ENCODE assay signal across 8 mouse cellular contexts in genomic region chr10:38908277-38908676, GRCm38 (mm10). TPM values are rescaled to one million over a fixed set of nuclear protein-coding genes. Genes with fewer than 3 reads are reported as not detected.
DNase-seq lines count a peak whose midpoint lies in the region; ATAC-seq and TF ChIP-seq lines count a peak whose summit lies in the region.

No protein-coding gene starts in this region.

- peak; percentile 9 for DNase-seq in retina, postnatal 1 day
- no peak for DNase-seq in retina, embryonic 14.5 days (ENCODE audit: low spot score)
- peak; percentile 81 for DNase-seq in gastrocnemius, adult 2 months
- DNase-seq in hindbrain, postnatal 0 days (ENCODE audit: low spot score), result peak; percentile 76
- DNase-seq in layer of hippocampus, postnatal 36 days, result peak; percentile 53 to 57
- DNase-seq in testis, postnatal 14 days (ENCODE audit: low spot score), result peak; percentile 73

- no peaks in the 10 kb centered on the region for H3K36me3 ChIP-seq in hindbrain, postnatal 0 days (ENCODE audit: insufficient read depth, low read length)
- H3K36me3 ChIP-seq in midbrain, embryonic 13.5 days, result no peaks in the 10 kb centered on the region

- intact Hi-C loops in gastrocnemius, adult 2 months (cut with DNase I), result no loop called here

- peaks cover 4% of the 10 kb centered on the region; the same call in 1 of the 2 replicates for H3K4me1 ChIP-seq in hindbrain, postnatal 0 days (ENCODE audit: insufficient read depth, low read length)
- no peaks in the 10 kb centered on the region for H3K4me1 ChIP-seq in midbrain, embryonic 13.5 days (replicated peaks)

- peak overlapping the region; percentile 22; the same call in 1 of the 2 replicates for H3K4me2 ChIP-seq in hindbrain, postnatal 0 days (ENCODE audit: low read depth, low read length)
- no peak overlapping the region for H3K4me2 ChIP-seq in midbrain, embryonic 13.5 days (replicated peaks)

- peak; percentile 86 for ATAC-seq in hindbrain, postnatal 0 days
- ATAC-seq in midbrain, embryonic 13.5 days, result peak; percentile 43; the same call in 1 of the 2 replicates
- no peak for ATAC-seq in erythroblast, adult 5-6 weeks (replicated peaks; ENCODE audit: low FRiP score, poor library complexity, severe bottlenecking)

- H3K27me3 ChIP-seq in hindbrain, postnatal 0 days (ENCODE audit: insufficient read depth, low read length), result no peaks in the 10 kb centered on the region
- H3K27me3 ChIP-seq in midbrain, embryonic 13.5 days, result no peaks in the 10 kb centered on the region

- 36% methylated on average over 9 of the region's 9 CpGs for WGBS in hindbrain, postnatal 0 days
- 67% methylated on average over 9 of the region's 9 CpGs for WGBS in midbrain, embryonic 13.5 days

- no peak overlapping the region for H3K9ac ChIP-seq in hindbrain, postnatal 0 days (replicated peaks; ENCODE audit: low read length)
- H3K9ac ChIP-seq in midbrain, embryonic 13.5 days (replicated peaks), result no peak overlapping the region

- peak overlapping the region; percentile 21 for H3K4me3 ChIP-seq in gastrocnemius, adult 2 months
- H3K4me3 ChIP-seq in hindbrain, postnatal 0 days (ENCODE audit: low read length), result no peak overlapping the region
- H3K4me3 ChIP-seq in midbrain, embryonic 13.5 days (replicated peaks), result no peak overlapping the region

- peak overlapping the region; percentile 63 for H3K27ac ChIP-seq in gastrocnemius, adult 2 months
- H3K27ac ChIP-seq in hindbrain, postnatal 0 days, result peak overlapping the region; percentile 28; the same call in 1 of the 2 replicates
- H3K27ac ChIP-seq in midbrain, embryonic 13.5 days, result no peak overlapping the region

- no peak for TF ChIP-seq CTCF in gastrocnemius, adult 2 months (IDR thresholded peaks at IDR 0.05)
- no peak for TF ChIP-seq CTCF in hindbrain, postnatal 0 days (IDR thresholded peaks at IDR 0.05; ENCODE audit: low read depth)

- no peaks in the 10 kb centered on the region for H3K9me3 ChIP-seq in hindbrain, postnatal 0 days (ENCODE audit: low read length)
- H3K9me3 ChIP-seq in midbrain, embryonic 13.5 days, result no peaks in the 10 kb centered on the region

RNA-seq across cellular contexts. Expression of gene Lama4, which starts 57.0 kb away (rescaled TPM):
- 10 to 100 TPM; 13.3 to 22.3 TPM for total RNA-seq in gastrocnemius, adult 2 months (2021)
- 19.9 and 31.9 TPM in 2 replicates for total RNA-seq in hindbrain, postnatal 0 days (2014; rRNA removed)
- polyA plus RNA-seq in hindbrain, postnatal 0 days (2015; fragmentation: Nextera tagmentation; extraction: Ambion mirVana), result 13.6 and 16.7 TPM in 2 replicates
- total RNA-seq in layer of hippocampus, postnatal 36 days (2021), result 1 to 10 TPM; 3.6 to 4.5 TPM
- polyA plus RNA-seq in midbrain, embryonic 13.5 days (2015; fragmentation: Nextera tagmentation; extraction: Ambion mirVana), result 15.0 and 15.7 TPM in 2 replicates
- not detected in 2 replicates for total RNA-seq in erythroblast, adult 5-6 weeks (2015; ENCODE audit: low replicate concordance)
- 0.60 TPM in 1 of 2 replicates, not detected in the other for total RNA-seq in erythroblast, adult 5-6 weeks (2017; ENCODE audit: low replicate concordance)
